Mouse (Mus musculus) kidney, adult 2 months (tissue): ENCODE data around the gene Tldc1.

Experiments
- CTCF ChIP-seq: fragments of 200-500 bp; conservative IDR thresholded peaks from 2 replicates; pipeline ENCODE4 v1.5.1; 2011; ENCODE audit warnings: low read depth, mild to moderate bottlenecking, control low read depth, low read length, moderate library complexity, mixed read lengths; ENCODE audit not compliant: insufficient read depth, insufficient read length
- POLR2A ChIP-seq: fragments of 200-500 bp; IDR thresholded peaks from one replicate; pipeline ENCODE4 v1.6.1; 2011; ENCODE audit warnings: low read depth, low read length, control low read depth

DNA sequence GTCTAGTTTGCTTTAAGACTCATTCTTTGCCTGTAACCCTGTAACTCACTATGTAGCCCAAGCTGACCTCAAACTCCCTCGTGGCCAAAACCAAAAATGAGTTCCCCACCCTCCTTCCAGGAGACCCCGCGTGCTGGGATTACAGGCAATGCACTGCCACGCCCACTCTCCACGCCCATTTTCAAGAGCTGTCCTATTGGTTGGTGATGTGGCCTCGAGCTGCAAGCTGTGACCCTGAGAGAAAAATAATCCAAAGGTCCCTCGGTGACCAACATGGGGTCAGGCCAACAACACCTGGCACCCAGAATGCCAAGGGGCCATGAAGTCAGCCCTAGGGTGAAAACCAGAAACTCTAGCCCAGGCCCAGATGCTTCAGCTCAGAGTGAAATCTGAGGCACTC is 16.5 kb upstream of the Tldc1 start:
- TF ChIP-seq CTCF (no peak), POLR2A (no peak)
